In the genomic region with DNA sequence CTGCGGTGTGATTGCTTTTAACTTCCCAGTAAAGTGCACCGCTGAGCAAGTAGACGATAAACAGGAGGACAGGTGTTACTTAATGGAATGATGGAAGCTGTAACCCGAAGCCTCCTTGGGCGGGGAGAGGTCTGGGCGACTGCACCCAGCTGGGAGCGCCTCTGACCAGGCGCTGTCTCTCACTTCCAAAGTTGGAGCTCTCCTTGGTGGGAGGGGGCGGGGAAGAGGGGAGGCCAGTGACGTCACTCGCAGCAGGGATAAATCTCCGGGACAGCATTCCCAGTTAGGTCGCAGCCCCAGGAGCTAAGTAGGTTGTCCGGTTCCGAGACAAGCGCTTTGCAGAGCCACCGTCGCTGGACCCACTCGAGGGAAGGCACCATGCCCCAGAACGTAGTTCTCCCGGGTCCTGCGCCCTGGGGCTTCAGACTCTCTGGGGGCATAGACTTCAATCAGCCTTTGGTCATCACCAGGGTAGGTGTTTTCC, we compare ENCODE assay signal across 8 mouse cellular contexts. TPM values are rescaled to one million over a fixed set of nuclear protein-coding genes. Genes with fewer than 3 reads are reported as not detected.
DNase-seq lines count a peak whose midpoint lies in the region; ATAC-seq and TF ChIP-seq lines count a peak whose summit lies in the region.

A gene (plus strand): TSS at position 260 of the 484 bp plus-strand sequence.

- H3K4me1 ChIP-seq in embryonic fibroblast, embryonic 13.5 days (ENCODE audit: control insufficient read depth, insufficient read depth, low read length) = no peaks in the 10 kb centered on the region
- peaks cover 16% of the 10 kb centered on the region for H3K4me1 ChIP-seq in heart, embryonic 16.5 days (ENCODE audit: control insufficient read depth, insufficient read depth, low read length)
- H3K4me1 ChIP-seq in limb, embryonic 10.5 days = peaks cover 24% of the 10 kb centered on the region
- peaks cover 16% of the 10 kb centered on the region for H3K4me1 ChIP-seq in midbrain, embryonic 13.5 days (replicated peaks)

- H3K27me3 ChIP-seq in heart, embryonic 16.5 days (ENCODE audit: control insufficient read depth, insufficient read depth, low read length) = no peaks in the 10 kb centered on the region; the same call in 1 of the 2 replicates
- 0 out of 2 replicates have a peak, but pooled peaks cover 5% of the 10 kb centered on the region for H3K27me3 ChIP-seq in limb, embryonic 10.5 days (ENCODE audit: low read depth, poor library complexity, severe bottlenecking)
- peaks cover 20% of the 10 kb centered on the region for H3K27me3 ChIP-seq in midbrain, embryonic 13.5 days

- H3K9me3 ChIP-seq in heart, embryonic 16.5 days (replicated peaks; ENCODE audit: control insufficient read depth, low read length) = no peaks in the 10 kb centered on the region
- H3K9me3 ChIP-seq in limb, embryonic 10.5 days (replicated peaks) = no peaks in the 10 kb centered on the region
- H3K9me3 ChIP-seq in midbrain, embryonic 13.5 days = no peaks in the 10 kb centered on the region

- peak within 1 kb of the TSS; percentile 83 for H3K4me2 ChIP-seq in heart, embryonic 16.5 days (ENCODE audit: low read depth, low read length)
- H3K4me2 ChIP-seq in midbrain, embryonic 13.5 days (replicated peaks) = peak within 1 kb of the TSS; percentile 74

- no peak for TF ChIP-seq POLR2A in embryonic fibroblast, embryonic 13.5 days (IDR thresholded peaks at IDR 0.05; ENCODE audit: low read depth, low read length)

- H3K36me3 ChIP-seq in heart, embryonic 16.5 days (ENCODE audit: control insufficient read depth, insufficient read depth) = no peaks in the 10 kb centered on the region
- no peaks in the 10 kb centered on the region for H3K36me3 ChIP-seq in limb, embryonic 10.5 days
- H3K36me3 ChIP-seq in midbrain, embryonic 13.5 days = no peaks in the 10 kb centered on the region

- WGBS in heart, embryonic 16.5 days = under 1% methylated on average over 22 of the region's 22 CpGs
- under 1% methylated on average over 22 of the region's 22 CpGs for WGBS in limb, embryonic 10.5 days
- WGBS in midbrain, embryonic 13.5 days = 1% methylated on average over 22 of the region's 22 CpGs

- no peak for ATAC-seq in cerebellum, adult (ENCODE audit: insufficient number of reproducible peaks, low FRiP score, low TSS enrichment)
- peak; percentile 89 for ATAC-seq in heart, embryonic 16.5 days (replicated peaks; ENCODE audit: extremely low read depth, insufficient read depth, low FRiP score)
- ATAC-seq in midbrain, embryonic 13.5 days = peak; percentile 66

- no peak within 1 kb of the TSS for H3K27ac ChIP-seq in embryonic fibroblast, embryonic 13.5 days (ENCODE audit: insufficient read depth, low read length)
- peak within 1 kb of the TSS; percentile 91 for H3K27ac ChIP-seq in heart, embryonic 16.5 days (ENCODE audit: low read length)
- H3K27ac ChIP-seq in limb, embryonic 10.5 days = peak within 1 kb of the TSS; percentile 67
- H3K27ac ChIP-seq in midbrain, embryonic 13.5 days = no peak within 1 kb of the TSS

- no peak for TF ChIP-seq CTCF in embryonic fibroblast, embryonic 13.5 days (IDR thresholded peaks at IDR 0.05; ENCODE audit: borderline replicate concordance, insufficient read depth, low read length)

- DNase-seq in cerebellum, postnatal 25 days = peak; percentile 6 to 25
- peak; percentile 76 for DNase-seq in limb, embryonic 10.5 days (ENCODE audit: low spot score)
- DNase-seq in urinary bladder, postnatal 36 days (ENCODE audit: low spot score in 2 of 2) = peak; percentile 29 to 37
- DNase-seq in spleen, postnatal 36 days (ENCODE audit: low spot score in 2 of 2) = no peak

- peak within 1 kb of the TSS; percentile 33 for H3K4me3 ChIP-seq in embryonic fibroblast, embryonic 13.5 days (ENCODE audit: insufficient read depth, low read length)
- H3K4me3 ChIP-seq in heart, embryonic 16.5 days (ENCODE audit: low read length) = peak within 1 kb of the TSS; percentile 64
- H3K4me3 ChIP-seq in limb, embryonic 10.5 days = peak within 1 kb of the TSS; percentile 52
- H3K4me3 ChIP-seq in midbrain, embryonic 13.5 days (replicated peaks) = peak within 1 kb of the TSS; percentile 40

- peak within 1 kb of the TSS; percentile 81 for H3K9ac ChIP-seq in heart, embryonic 16.5 days (ENCODE audit: low read length)
- H3K9ac ChIP-seq in midbrain, embryonic 13.5 days (replicated peaks) = peak within 1 kb of the TSS; percentile 53; the same call in 1 of the 2 replicates

RNA-seq across cellular contexts. Expression of the gene that starts here (rescaled TPM):
- polyA plus RNA-seq in embryonic fibroblast, embryonic 13.5 days (2011; ENCODE audit: insufficient read length, low read depth, missing spikeins) = 0.30 and 0.76 TPM in 2 replicates
- polyA plus RNA-seq in heart, embryonic 16.5 days (2015; fragmentation: Nextera tagmentation; extraction: Ambion mirVana) = 148 and 158 TPM in 2 replicates
- 4.4 and 6.7 TPM in 2 replicates for polyA plus RNA-seq in limb, embryonic 10.5 days (2016; fragmentation: Nextera tagmentation; extraction: Ambion mirVana)
- 20.5 and 34.9 TPM in 2 replicates for polyA plus RNA-seq in midbrain, embryonic 13.5 days (2015; fragmentation: Nextera tagmentation; extraction: Ambion mirVana)

Comparison
In these comparisons a context has a peak if more than half of its experiments do, and no peak if none do; other contexts are left out.
1. DNase-seq: peak in cerebellum, postnatal 25 days (2 of 2), limb, embryonic 10.5 days (single experiment) and urinary bladder, postnatal 36 days (2 of 2); none in spleen, postnatal 36 days (0 of 2).
2. H3K27ac ChIP-seq: peak in heart, embryonic 16.5 days (single experiment) and limb, embryonic 10.5 days (single experiment); none in embryonic fibroblast, embryonic 13.5 days (single experiment) and midbrain, embryonic 13.5 days (single experiment).
3. Peak in every context shown above with its lines, with median percentiles within 50 percentile points of each other: H3K4me3 ChIP-seq.